Mouse (Mus musculus) lung, postnatal 14 days (tissue): ENCODE results near the gene Pdcd2l.

ENCODE experiments used
- DNase-seq: peaks from one replicate; pipeline ENCODE4 v3.0.0; 2021

Gene Pdcd2l

DNA sequence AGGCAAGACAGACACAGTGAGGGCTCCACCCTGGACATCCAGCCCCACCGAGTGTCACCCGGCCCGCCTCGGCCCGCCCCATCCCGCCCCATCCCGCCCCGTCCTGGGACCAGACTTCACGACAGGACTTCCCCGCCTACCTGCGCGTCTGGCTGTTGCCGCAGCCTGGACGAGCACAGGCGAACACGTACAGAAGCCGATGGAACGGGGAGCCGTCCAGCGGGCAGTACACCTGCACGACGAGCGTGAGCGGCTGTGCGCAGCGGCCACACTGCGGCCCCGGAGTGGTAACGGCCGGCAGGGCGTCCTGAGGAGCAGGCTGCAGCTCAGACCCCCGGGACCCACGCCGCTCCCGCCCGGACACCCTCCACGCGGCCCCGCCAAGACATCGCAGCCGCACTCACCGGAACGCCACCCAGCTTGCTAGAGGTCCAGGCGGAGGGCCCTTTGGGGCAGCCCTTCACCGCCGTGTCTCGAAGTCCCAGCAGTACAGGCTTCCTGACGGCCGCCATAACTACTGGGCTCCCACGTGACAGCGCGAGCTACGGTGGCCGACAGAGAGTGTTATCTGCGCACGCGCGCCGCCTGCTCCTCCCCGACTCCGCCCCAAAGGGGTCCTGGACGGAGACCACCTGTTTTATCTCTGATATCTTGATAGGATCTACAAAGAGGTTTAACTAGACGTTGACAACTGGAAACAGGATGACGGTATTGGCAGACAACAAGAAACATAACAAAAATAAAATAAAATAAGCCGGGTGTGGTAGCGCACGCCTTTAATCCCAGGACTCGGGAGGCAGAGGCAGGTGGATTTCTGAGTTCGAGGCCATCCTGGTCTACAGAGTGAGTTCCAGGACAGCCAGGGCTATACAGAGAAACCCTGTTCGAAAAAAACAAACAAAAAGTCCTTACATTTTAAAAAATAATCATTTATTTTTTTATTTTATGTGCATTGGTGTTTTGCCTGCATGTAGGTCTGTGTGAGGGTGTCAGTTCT, at the start of gene Pdcd2l:
Gene Pdcd2l, minus strand, starts transcription at position 530 of the 997 bp plus-strand sequence.
- DNase-seq, result peak; percentile 94

DNA sequence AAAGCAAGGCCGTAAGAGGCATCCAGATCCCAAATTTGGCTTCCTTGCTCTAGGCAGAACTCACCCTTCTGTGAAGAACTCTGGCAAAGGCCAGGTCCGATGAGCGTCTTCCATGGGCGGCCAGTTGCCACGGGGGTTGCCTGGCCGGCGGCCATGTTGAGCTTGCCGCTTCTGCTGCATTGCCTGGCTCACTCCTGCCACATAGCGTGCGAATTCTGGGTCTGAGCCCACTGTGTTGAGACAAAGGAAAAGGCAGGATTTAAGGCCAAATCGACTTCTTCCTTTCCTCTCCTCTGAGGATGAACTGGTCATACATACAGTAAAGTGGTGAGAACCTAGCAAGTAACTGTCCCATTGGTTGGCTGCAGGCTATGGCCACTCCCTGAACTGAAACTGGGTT, 45.7 kb upstream of the Pdcd2l start:
- DNase-seq, result no peak

DNA sequence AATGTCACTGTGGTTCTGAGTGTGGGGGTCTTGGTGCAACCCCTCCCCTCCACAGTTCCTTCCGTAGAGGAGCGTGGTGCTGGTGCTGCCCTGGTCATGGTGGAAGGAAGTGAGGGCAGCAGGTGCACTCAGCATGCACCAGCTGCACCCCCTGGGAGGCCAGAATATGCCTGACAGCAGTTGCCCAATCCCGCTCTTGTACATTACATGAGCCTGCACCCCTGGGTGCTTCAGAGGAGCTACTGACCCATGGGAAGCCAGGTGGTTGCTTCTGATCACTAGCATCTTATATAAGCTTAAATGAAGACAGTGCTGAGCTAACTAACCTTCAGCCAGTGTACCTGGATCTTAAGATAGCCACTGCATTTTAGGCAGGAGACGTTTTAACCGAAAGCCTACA, 41.6 kb upstream of the Pdcd2l start:
- DNase-seq, result no peak

DNA sequence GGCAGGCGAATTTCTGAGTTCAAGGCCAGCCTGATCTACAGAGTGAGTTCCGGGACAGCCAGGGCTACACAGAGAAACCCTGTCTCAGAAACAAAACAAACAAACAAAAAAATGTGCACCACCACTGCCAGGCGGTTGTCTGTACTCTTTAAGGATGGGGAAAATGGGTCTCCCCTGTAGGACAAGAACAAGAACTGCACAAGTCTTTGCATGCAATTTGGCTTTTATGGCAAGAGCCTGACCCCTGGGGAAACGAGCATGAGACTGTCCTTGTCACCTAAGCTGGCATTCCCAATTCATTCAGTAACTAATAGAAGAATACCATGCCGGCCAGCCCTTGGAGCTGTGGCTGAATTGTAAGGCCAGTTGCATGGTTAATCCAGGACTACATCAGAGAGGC, 39.1 kb upstream of the Pdcd2l start:
- no peak for DNase-seq

DNA sequence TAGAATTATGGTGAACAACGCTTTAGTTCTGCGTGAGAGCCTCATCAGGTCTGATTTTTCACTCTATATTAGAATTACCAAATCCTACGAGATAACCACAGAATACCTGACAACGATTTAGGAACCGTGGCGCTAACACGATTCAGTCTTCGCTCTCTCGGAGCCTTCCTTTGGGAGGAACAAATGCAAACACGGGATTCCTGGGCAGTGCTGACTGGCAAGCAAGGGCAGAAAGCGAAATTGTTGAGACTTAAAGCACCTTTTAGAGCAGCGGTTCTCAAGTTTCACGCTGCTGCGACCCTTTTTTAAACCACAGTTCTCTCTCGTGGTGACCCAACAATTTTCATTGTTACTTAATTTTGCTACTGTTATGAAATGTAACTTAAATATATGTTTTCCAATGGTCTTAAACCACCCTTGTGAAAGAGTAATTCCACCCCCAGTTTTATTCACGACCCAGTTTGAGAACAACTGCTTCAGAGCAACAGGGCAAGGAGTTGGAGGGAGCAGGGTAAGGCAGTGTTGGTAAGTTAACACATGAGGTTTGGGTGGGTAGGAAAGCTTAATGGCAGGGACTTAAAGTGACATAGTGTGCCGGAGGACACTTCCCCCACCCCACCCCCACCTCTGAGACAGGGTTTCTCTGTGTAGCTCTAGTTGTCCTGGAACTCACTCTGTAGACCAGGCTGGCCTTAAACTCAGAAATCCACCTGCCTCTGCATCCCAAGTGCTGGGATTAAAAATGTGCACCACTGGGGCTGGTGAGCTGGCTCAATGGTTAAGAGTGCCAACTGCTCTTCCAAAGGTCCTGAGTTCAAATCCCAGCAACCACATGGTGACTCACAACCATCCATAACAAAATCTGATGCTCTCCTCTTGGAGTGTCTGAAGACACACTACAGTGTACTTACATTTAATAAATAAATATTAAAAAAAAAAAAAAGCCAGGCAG, 38.4 kb upstream of the Pdcd2l start:
- no peak for DNase-seq

DNA sequence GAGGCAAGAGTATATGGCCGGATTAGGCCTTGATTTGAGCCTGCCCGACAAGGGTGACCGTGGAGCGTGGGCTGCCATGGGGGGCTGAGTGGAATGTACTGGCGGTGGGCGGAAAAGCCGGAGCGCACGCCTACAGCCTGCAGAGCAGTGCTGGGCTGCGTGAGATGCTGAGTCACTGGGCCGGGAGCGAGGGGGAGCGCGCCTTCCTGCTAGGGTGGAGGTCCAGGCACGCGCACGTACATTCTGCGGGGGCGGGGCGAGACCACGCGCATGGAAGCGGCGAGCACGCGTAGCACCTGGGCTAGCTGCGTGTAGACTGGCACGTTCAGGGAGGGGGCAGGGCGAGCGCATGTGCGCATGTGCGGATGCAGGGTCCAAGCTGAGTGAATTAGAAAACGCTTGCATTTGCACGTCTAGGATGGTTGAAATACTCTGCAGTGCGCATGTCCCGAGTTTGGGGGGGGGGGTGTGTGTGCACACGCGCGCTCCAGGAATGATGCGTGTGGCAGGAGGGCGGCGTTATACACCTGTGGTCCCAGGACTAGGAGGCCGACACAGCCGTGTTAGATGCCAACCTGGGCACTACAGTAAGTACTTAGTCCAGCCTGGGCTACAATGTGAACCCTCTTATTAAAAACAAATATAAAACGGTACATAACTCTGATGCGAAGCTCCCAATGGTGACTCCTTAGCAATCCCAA, 37.6 kb upstream of the Pdcd2l start:
- peak; percentile 97 for DNase-seq

DNA sequence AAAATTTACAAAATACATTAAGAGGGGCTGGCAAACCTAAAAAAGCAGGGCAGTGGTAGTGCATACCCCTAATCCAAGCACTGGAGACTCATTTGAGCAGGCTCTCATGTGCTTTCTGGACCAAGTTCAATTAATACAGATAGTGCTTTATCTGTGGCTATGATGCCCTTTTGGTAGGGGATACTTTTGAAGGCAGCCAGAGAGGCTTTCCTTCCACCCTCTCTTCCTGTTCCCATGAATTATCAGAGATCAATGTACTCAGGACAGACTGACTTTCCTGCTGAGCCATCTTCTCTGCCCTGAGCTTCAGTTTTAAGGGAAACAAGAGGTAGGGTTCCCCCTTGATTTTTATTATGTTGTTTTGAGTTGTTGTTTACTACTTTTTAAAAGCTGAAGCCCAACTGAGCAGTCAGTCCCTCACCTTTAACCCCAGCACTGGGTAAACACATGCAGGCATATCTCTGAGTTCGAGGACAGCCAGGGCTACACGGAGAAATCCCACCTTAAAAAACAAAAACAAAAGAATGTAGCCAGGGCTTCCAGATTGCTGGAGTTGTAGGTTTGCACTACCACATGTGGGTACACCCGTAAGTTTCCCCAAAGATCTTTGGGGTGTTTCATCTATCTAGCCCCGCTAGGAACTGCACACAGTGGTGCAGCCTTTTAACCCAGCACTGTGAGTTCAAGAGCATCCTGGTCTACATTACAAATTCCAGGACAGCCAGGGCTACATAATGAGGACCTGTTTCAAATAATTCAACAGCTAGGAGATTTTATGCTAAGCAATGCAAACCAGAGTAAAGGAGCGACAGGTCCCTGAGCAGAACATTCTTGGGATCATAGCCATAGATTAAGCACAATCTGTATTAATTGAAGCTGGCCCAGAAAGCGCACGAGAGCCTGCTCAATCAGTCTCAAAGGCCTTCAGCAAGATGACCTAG, 36.6 kb upstream of the Pdcd2l start:
- no peak for DNase-seq

DNA sequence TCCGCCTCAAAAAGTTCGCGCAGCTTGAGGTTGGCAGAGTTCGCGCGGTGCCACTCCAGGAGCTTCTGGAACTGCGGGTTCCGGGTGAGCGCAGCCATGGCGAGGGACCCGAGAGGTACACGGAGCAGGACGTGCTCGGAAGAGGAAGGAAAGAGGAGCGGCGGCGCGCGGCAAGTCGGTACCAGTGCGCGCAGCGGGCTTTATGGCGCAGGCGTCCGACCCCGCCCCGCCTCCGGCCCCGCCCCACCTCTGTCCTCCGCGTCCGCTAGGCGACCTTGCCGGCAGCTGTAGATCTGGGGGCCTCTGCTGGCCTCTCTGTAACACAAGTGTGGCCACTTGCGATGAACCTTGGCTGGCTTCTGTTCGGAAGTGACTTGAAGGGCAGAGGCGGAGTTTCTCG, 33.7 kb upstream of the Pdcd2l start, which contains the start of gene Gpi1:
Gene Gpi1, minus strand, starts transcription at position 221 of the 400 bp plus-strand sequence.
- peak; percentile 83 for DNase-seq

DNA sequence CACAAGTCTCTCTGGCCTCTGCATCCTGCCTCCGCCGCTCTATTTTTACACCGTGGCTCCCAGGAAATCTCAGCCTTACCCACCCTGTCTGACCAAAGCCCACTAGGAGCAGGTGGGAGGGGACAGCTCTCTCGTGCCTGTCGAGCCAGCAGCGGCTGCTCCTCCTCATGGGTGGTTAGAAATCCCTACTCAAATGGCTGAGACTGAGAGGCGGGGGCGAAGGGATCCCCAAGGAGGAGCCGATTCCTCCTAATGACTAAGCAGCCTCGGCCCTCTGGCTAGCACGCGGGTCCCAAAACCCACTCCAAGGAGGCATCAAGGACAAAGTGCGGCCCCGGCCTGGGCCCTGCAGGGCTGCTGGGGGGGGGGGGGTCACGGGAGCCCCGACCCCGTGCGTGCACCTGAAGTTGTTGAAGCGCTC, 33.2 kb upstream of the Pdcd2l start:
- DNase-seq, result peak; percentile 31

DNA sequence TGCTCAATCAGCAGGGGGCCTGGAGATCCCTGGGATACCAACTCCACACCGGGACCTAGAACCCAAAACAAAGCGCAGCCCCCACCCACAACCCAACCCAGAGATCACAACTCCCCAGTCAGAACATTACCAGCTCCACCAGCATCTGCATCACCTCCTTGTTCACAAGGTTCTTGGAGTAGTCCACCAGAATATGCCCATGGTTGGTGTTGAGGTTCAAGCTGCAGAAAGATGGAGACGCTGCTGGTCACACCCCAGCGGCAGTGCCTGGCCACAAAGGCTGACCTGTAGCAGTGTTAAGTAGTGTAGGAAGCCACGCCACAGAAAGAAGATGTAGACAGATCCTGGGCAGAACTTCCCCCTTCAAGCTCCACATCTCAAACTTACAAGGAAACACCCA, 32.7 kb upstream of the Pdcd2l start:
- DNase-seq, result no peak

DNA sequence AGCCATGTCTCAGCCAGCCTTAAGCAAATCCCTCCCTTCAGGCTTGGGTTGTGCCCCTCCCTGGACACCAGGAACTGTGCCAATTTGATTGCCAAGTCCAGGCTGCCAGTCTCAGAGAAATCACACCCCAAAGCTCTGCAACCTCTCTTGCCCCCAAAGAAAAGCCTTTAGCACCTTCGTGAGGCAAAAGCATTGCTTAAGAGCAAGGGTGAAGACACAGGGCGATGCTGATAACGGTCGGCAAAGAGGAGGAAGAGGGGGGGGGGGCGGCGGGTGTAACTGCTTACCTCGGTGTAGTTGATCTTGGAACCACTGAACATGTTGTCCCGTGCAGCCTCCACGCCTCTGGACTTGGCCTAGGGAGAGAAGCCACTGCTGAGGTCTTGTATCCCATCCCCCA, 32.2 kb upstream of the Pdcd2l start:
- no peak for DNase-seq

DNA sequence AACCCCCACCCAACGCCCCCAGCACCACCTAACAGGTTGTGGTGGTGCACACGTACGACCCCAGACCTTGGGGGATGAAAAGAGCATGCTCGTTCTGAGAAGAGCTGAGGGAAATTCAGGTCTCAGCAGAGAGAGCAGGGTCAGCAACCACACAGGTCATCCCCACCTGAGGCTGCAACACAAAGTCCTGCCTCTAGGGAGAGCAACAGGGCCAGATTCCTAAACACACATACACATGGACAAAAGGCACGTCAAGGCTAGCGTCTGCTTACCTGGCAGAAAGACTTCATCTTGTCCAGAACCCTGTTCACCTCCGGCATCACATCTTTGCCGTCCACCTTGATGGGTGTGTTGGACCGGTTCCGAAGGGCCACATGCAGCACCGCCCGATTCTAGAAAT, 30.4 kb upstream of the Pdcd2l start:
- DNase-seq, result no peak

DNA sequence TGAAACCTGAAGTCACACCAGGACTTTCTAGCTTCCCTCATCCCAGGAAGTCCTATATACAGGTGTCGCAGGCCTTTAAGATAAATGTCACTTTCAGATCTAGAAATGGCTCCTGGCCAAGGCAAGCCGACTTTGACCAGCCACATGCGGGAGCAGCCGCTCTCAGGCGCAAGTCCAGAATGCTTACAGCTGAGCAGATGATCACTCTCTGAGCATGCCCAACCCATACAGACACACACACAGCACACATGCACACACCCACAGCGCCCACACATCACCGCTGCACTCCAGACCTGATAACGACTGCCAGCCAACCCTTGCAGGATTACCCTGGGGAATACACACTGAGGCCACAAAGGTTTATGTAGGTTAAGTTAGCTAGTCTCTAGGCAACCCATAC, 29.6 kb upstream of the Pdcd2l start:
- no peak for DNase-seq

DNA sequence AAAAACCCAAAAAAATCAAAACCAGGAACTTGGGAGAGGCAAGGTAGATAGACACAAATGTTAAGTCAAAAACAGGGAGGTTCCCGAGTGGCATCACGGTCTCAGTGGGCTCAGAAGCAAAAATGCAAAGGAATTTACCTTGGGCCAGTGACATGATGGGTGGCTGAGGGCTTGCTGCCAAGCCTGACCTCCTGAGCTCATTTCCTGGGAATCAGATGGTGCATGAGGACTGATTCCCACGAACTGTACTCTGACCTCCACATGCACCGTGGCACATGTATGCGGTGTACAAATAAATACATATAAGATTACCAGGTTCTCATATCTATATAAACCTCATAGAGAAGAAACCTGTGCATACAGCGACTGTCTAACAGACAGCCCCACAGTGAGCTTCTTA, 27.8 kb upstream of the Pdcd2l start:
- no peak for DNase-seq

DNA sequence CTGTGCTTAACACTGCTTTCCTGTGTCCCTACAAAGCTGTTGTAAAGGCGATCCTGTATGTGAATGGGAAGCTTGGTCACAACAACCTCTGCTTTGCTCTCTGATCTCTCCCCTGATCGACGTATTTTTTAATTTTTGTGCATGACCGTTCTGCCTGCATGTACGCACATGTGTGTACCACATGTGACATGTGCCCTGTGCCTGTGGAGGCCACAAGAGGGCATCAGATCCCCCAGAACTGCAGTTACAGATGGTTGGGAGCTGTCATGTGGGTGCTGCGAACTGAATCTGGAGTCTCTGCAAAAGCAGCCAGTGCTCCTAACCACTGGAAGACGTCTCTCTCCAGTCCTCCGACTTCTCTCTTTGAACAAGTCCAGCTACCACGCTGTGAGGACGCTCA, 25.9 kb upstream of the Pdcd2l start:
- DNase-seq, result no peak

DNA sequence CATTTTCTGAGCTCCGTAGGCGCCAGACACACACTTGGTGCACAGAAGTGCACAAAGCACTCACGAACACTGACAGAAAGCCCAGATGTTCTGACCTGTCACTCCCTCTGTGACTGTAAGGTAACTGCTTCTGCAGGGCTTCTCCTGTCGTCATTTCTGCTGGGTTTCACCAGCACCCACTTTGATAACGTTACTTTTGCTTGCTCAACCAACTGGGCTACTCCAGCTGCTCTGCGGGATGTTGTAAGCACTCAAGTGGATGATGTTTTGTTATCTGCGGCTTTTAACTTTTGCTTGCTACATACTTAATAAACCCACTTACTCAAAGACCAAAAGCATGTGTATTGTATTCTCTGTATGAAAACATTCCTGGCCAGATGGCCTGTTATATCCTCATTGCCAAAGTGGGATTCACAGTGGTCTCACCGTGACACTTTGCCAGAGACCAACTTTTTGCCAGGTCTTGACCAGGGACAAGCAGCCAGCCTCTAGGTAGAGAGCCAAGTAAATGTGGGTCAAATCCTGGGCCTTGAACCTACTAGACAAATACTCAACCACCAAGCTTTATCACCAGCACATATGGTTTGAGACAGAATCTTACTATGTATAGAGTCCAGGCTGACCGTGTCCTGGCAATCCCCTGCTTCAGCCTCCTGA, 25.3 kb upstream of the Pdcd2l start:
- no peak for DNase-seq

DNA sequence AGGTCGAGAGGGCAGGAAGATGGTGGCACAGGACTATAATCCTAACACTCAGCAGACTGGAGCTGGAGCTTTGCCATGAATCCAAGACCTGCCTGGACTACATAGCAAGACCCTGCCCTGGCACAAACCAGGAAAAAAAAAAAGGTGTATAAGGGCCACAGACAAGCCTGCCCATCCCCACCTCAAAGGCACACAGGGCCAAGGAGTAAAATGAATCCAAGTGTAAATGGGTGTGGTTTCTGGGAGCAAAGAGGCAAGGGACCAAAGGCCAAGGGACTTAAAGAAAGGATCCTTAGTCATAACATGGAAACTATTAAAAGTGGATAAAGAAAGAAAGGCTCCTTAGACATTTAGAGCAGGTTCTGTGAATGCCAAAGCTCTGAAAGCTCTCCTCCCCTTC, 22.0 kb upstream of the Pdcd2l start:
- DNase-seq, result no peak

DNA sequence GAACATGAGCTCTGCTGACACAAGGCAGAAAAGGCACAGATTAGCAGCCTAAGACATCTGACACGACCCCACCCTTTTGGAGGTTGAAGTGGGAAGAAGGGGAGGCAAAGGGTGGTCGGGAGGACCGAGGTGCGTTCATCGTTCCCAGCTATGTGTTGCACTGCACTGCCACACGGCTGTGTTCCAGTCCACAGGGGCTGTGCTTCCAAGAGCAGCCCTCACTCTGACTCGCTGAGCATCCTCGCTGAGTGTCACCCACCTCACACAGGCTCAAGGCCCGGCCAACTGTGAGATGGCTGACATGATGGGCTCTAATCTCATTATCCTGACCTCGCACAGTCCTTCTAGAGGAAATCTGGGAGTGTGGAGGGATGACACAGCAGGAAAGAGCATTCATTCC, 20.0 kb upstream of the Pdcd2l start:
- DNase-seq, result no peak

DNA sequence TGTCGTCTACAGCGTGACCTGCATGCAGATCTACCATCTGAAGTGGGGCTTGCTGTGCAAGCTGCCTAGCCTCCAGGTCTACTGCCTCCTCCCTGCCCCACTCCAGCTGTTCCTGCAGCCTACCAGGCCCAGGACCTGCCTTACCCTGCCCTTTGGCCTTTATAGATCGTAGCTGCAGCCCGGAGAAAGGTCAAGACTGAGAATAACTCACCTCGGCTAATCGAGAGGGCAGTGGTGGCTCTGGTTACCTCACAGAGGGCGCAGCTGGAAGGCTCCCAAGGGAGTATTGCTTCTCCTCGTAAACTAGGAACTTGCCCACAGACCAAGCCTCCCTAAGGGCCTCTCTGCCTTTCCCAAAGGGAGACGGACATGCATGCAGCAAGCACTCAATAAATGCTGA, 19.0 kb upstream of the Pdcd2l start:
- no peak for DNase-seq

DNA sequence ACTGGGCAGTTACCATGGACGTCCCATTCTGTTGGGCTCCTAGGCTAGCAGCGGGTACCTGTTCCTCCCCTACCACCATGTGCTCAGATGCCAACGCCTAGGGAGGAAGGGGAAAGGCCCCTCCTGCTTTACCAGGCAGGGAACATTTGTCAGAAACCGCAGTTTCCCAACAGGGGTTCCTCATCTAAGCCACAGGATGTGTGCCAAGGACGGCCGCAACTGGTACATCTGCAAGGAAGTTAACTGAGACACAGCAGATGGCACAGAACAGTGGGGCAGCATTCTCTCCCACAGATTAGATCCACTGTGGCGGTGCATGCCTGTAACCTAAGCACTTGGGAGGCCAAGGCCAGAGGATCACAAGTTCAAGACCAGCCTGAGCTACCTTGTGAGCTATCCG, 18.2 kb upstream of the Pdcd2l start:
- DNase-seq, result peak; percentile 18

DNA sequence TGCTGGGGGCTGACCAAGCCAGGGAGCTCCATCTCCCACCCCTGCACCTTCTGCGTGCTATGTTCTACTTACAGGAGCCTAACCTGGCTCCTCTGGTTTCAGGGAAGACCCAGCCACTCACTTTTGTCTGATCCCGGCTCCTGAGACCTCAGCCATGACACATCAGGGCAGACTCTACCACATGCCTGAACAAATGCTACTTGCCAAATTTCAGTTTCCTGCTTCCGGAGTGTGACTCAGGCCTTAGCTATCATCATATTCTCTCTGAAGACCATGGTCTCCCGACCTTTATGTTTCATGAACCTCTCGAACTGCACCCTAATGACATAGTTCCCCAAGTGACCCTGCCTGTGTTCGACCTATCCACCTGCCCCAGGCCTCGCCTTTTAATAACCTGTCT, 16.8 kb upstream of the Pdcd2l start:
- DNase-seq, result no peak
